Mouse (Mus musculus) bone marrow macrophage, adult 2 months (primary cell): Measurements from ENCODE around the gene Camk2b.

ENCODE experiments used
- CTCF ChIP-seq: IDR thresholded peaks from 2 replicates; pipeline ENCODE4 v1.5.1; 2012; ENCODE audit warnings: low read depth, mild to moderate bottlenecking, low read length, moderate library complexity
- POLR2A ChIP-seq: IDR thresholded peaks from 2 replicates; pipeline ENCODE4 v1.6.1; 2012; ENCODE audit warnings: mild to moderate bottlenecking, low read depth, low read length, borderline replicate concordance

GRCm38 (mm10) chr11:6035521-6035920, 30.6 kb downstream of the Camk2b start:
- TF ChIP-seq POLR2A (no peak), CTCF (no peak)
